Mouse (Mus musculus) stomach, postnatal 0 days (tissue): ENCODE measurements around the gene Gm20425.

Source experiments
- CTCF ChIP-seq: IDR thresholded peaks from 2 replicates; pipeline ENCODE4 v1.5.1; 2016; ENCODE audit warnings: antibody characterized with exemption, low read depth, mild to moderate bottlenecking, moderate library complexity
- EP300 ChIP-seq: optimal IDR thresholded peaks from 2 replicates; pipeline ENCODE3; 2016; ENCODE audit warnings: antibody characterized with exemption

DNA sequence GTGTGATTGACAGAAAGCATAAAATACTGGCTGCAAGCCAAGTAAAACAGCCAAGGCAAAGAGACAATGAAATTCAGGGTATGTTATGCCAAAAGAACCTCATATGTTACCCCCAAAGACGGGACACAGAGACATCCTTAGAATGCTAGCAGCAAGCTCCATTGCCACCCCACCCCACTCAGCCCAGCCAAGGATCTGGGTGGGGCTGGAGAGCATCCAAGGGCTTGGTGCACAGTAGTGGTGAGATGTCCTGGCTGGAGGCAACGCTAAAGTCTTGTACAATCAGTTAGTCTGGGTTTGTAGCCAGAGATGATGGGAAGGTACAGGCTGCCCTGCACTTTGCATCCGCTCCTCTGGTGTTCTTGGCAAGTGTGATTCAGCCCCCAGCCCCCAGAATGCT lies 49.8 kb downstream of the Gm20425 start:
- TF ChIP-seq CTCF (no peak), EP300 (no peak)
